Mouse (Mus musculus): ENCODE measurements around the gene Nsl1. TPM values are rescaled to one million over a fixed set of nuclear protein-coding genes. Genes with fewer than 3 reads are reported as not detected.

Nsl1 gene
- polyA plus RNA-seq, 1 experiment from 2014 or later, result 17.0 TPM

- Histone ChIP-seq H3K27me3 (replicated peaks) (no peaks in the 10 kb centered on the region), H3K4me3 (replicated peaks) (no peak overlapping the region), H3K27ac (no peak overlapping the region), H3K9me3 (no peaks in the 10 kb centered on the region), H3K36me3 (no peaks in the 10 kb centered on the region), H3K9ac (no peak overlapping the region), H3K4me2 (replicated peaks) (no peak overlapping the region), H3K4me1 (replicated peaks) (no peaks in the 10 kb centered on the region)
- 34% methylated on average over 4 of the region's 4 CpGs for WGBS
- ATAC-seq, result no peak
These were observed 27.2 kb upstream of the Nsl1 start for GRCm38 (mm10) chr1:191035649-191036048.

GRCm38 (mm10) chr1:191036554-191037334 is 26.1 kb upstream of the Nsl1 start, which contains the start of gene Spata45:
Spata45 (plus strand) TSS chr1:191036639.
- no peaks in the 10 kb centered on the region for H3K27me3 ChIP-seq (replicated peaks)
- no peak within 1 kb of the TSS for H3K27ac ChIP-seq
- peak; percentile 81 for ATAC-seq
- H3K36me3 ChIP-seq, result no peaks in the 10 kb centered on the region
- no peaks in the 10 kb centered on the region for H3K9me3 ChIP-seq
- WGBS, result 61% methylated on average over 6 of the region's 6 CpGs
- H3K4me2 ChIP-seq (replicated peaks), result no peak within 1 kb of the TSS
- H3K4me3 ChIP-seq (replicated peaks), result no peak within 1 kb of the TSS
- no peaks in the 10 kb centered on the region for H3K4me1 ChIP-seq (replicated peaks)
- H3K9ac ChIP-seq, result no peak within 1 kb of the TSS

GRCm38 (mm10) chr1:191037999-191038398 is 24.8 kb upstream of the Nsl1 start:
- no peaks in the 10 kb centered on the region for H3K36me3 ChIP-seq
- H3K4me1 ChIP-seq (replicated peaks), result no peaks in the 10 kb centered on the region
- no peak overlapping the region for H3K4me3 ChIP-seq (replicated peaks)
- no peaks in the 10 kb centered on the region for H3K9me3 ChIP-seq
- no peaks in the 10 kb centered on the region for H3K27me3 ChIP-seq (replicated peaks)
- no peak overlapping the region for H3K9ac ChIP-seq
- 86% methylated on average over 4 of the region's 4 CpGs for WGBS
- H3K27ac ChIP-seq, result no peak overlapping the region
- H3K4me2 ChIP-seq (replicated peaks), result no peak overlapping the region
- no peak for ATAC-seq

- Histone ChIP-seq H3K4me2 (replicated peaks) (no peak overlapping the region), H3K27me3 (replicated peaks) (no peaks in the 10 kb centered on the region), H3K9ac (no peak overlapping the region), H3K36me3 (no peaks in the 10 kb centered on the region), H3K4me3 (replicated peaks) (no peak overlapping the region), H3K9me3 (no peaks in the 10 kb centered on the region), H3K27ac (no peak overlapping the region), H3K4me1 (replicated peaks) (no peaks in the 10 kb centered on the region)
- no peak for ATAC-seq
These were observed 21.5 kb upstream of the Nsl1 start for GRCm38 (mm10) chr1:191041352-191041751.

GRCm38 (mm10) chr1:191042106-191042505 is 20.7 kb upstream of the Nsl1 start:
- Histone ChIP-seq H3K27me3 (replicated peaks) (no peaks in the 10 kb centered on the region), H3K9ac (no peak overlapping the region), H3K4me3 (replicated peaks) (no peak overlapping the region), H3K4me2 (replicated peaks) (no peak overlapping the region), H3K9me3 (no peaks in the 10 kb centered on the region), H3K27ac (no peak overlapping the region), H3K36me3 (no peaks in the 10 kb centered on the region), H3K4me1 (replicated peaks) (no peaks in the 10 kb centered on the region)
- WGBS, result 78% methylated on average over 5 of the region's 5 CpGs
- ATAC-seq, result no peak

DNA sequence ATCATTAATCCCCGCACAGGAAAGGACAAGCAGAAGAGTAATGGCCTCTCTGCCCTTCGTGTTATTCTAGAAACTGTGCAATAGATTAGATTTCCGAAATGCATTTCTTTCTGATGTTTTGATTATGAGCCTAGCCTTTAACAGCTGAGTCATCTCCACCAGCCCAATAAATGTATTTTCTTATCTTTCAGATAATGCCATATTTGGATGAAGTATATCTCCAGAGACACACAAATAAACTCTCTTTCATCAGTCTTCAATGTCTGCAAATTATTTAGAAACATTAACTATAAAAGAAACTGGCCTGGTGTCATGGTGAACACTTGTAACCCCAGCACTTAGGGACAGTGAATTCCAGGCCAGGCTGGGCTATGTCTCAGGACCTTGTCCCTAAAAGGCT is 20.1 kb upstream of the Nsl1 start:
- no peaks in the 10 kb centered on the region for H3K27me3 ChIP-seq (replicated peaks)
- no peaks in the 10 kb centered on the region for H3K36me3 ChIP-seq
- no peak overlapping the region for H3K4me2 ChIP-seq (replicated peaks)
- 60% methylated on average over 3 of the region's 3 CpGs for WGBS
- H3K9me3 ChIP-seq, result no peaks in the 10 kb centered on the region
- H3K4me1 ChIP-seq (replicated peaks), result no peaks in the 10 kb centered on the region
- no peak overlapping the region for H3K27ac ChIP-seq
- H3K9ac ChIP-seq, result no peak overlapping the region
- H3K4me3 ChIP-seq (replicated peaks), result no peak overlapping the region
- no peak for ATAC-seq

DNA sequence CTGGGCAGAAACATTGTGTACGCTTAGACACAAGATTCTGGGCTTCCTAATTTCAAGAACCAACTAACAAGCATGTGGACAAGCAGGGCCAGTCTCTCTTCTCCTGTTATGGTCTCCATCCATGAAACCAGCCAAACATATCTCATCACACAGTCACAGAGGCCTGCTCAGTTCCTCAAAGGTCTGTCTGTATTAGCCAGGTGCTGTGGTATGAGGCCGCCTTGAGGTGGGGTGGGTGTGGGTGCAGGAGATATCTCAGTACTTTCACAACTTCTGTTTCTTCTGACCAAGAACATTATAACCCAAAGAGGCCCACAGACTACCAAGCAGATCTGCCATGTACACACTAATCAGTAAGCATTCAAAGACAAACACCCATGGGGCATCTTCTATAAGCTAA is 17.5 kb upstream of the Nsl1 start:
- Histone ChIP-seq H3K27me3 (replicated peaks) (no peaks in the 10 kb centered on the region), H3K4me2 (replicated peaks) (no peak overlapping the region), H3K4me3 (replicated peaks) (no peak overlapping the region), H3K27ac (no peak overlapping the region), H3K36me3 (no peaks in the 10 kb centered on the region), H3K9me3 (no peaks in the 10 kb centered on the region), H3K4me1 (replicated peaks) (no peaks in the 10 kb centered on the region), H3K9ac (no peak overlapping the region)
- ATAC-seq, result no peak
- 97% methylated on average over 2 of the region's 2 CpGs for WGBS

DNA sequence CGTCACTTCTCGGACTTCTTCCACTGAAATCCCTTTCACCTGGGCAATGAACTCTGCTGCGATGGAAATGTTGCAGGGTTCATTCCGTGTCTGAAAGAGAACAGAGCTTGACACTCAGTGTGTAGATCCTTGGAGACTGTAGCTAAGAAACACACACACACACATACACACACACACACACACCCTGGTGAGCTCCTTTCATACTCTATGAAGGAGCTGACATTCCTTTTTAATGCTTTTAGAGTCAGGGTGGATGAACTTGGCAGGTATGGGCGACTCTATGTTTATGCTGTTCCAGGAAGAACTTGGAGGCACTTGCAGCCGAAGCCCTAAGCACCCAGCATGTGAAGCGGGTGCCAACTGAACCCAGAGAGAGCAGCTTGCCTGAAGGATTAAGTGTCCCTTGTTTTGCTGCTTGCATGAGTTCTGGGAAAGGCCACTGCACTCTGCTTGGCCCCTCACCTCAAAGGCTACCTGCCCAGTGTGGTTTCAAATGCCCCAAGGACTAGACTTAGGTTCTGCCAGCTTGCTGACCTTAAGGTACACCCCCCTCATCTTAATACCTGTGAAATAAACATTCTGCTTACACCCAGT is 16.5 kb upstream of the Nsl1 start:
- Histone ChIP-seq H3K9ac (no peak overlapping the region), H3K4me2 (replicated peaks) (no peak overlapping the region), H3K27me3 (replicated peaks) (no peaks in the 10 kb centered on the region), H3K4me1 (replicated peaks) (no peaks in the 10 kb centered on the region), H3K36me3 (no peaks in the 10 kb centered on the region), H3K27ac (no peak overlapping the region), H3K9me3 (no peaks in the 10 kb centered on the region), H3K4me3 (replicated peaks) (no peak overlapping the region)
- no peak for ATAC-seq
- 72% methylated on average over 7 of the region's 7 CpGs for WGBS

- H3K27me3 ChIP-seq (replicated peaks), result no peaks in the 10 kb centered on the region
- H3K9ac ChIP-seq, result no peak overlapping the region
- H3K4me3 ChIP-seq (replicated peaks), result no peak overlapping the region
- H3K27ac ChIP-seq, result no peak overlapping the region
- H3K4me1 ChIP-seq (replicated peaks), result no peaks in the 10 kb centered on the region
- no peaks in the 10 kb centered on the region for H3K9me3 ChIP-seq
- 69% methylated on average over 3 of the region's 3 CpGs for WGBS
- no peak overlapping the region for H3K4me2 ChIP-seq (replicated peaks)
- no peaks in the 10 kb centered on the region for H3K36me3 ChIP-seq
- peak; percentile 71; the same call in 1 of the 2 replicates for ATAC-seq
These were observed 9.3 kb upstream of the Nsl1 start for GRCm38 (mm10) chr1:191053555-191053954.

DNA sequence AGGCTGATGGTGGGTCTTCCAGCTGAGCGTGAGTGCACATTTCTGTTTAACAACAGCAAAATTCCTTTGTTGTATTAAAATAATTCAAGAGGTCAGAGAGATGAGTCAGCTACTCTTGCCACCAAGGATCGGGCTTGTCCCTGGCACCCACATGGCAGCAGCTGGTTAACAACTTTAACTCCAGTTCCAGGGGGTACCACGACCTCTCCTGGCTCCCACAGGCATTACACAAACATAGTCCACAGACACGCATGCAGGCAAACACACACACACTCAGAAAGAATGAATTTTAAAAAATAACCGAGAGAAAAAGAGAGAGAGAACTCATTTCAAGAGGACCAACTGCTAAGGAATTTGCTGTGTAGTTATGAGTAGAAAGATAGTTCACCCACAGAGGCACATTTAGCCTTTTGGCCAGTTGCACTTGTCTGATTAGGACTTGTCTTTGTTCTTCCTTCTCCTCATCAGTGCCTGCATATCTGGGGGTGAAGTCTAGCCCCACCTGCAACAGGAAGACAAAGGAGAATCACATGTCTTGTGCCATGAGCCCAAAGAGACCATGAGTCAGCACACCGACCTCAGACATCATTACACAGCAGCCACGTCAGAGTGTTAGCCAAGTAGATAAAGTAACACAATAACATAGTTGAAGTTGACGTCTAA is 7.8 kb upstream of the Nsl1 start:
- Histone ChIP-seq H3K36me3 (no peaks in the 10 kb centered on the region), H3K9ac (no peak overlapping the region), H3K9me3 (no peaks in the 10 kb centered on the region), H3K4me2 (replicated peaks) (no peak overlapping the region), H3K27ac (no peak overlapping the region), H3K4me3 (replicated peaks) (no peak overlapping the region), H3K27me3 (replicated peaks) (no peaks in the 10 kb centered on the region), H3K4me1 (replicated peaks) (no peaks in the 10 kb centered on the region)
- WGBS, result 71% methylated on average over 8 of the region's 8 CpGs
- ATAC-seq, result peak; percentile 59; the same call in 1 of the 2 replicates

- no peak overlapping the region for H3K27ac ChIP-seq
- no peak overlapping the region for H3K4me2 ChIP-seq (replicated peaks)
- no peaks in the 10 kb centered on the region for H3K9me3 ChIP-seq
- H3K36me3 ChIP-seq, result no peaks in the 10 kb centered on the region
- WGBS, result 67% methylated on average over 2 of the region's 2 CpGs
- H3K4me3 ChIP-seq (replicated peaks), result no peak overlapping the region
- 0 out of 2 replicates have a peak, but pooled peaks have one; percentile 3 for ATAC-seq
- H3K9ac ChIP-seq, result no peak overlapping the region
- no peaks in the 10 kb centered on the region for H3K27me3 ChIP-seq (replicated peaks)
- no peaks in the 10 kb centered on the region for H3K4me1 ChIP-seq (replicated peaks)
These were observed 7.3 kb upstream of the Nsl1 start for GRCm38 (mm10) chr1:191055533-191055873.

DNA sequence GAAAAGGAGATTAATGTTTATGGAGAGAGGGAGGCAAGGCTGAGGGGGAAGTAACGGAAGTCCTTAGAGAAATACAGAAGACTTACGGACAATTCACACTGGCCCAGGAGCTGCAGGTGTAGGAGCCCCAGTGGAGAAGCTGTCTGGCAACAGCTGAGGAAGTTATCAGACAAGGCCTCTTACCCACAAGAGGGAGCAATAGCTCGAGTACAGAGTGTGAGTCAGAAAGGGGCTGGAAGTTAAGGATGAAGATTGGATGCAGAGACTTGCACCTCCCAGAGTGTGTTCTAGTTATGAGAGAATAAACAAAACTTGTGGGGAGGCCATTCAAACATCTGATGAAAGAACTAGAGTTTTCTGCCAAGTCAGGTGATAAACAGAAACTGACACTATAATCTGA is 5.4 kb upstream of the Nsl1 start:
- H3K4me3 ChIP-seq (replicated peaks), result no peak overlapping the region
- H3K4me1 ChIP-seq (replicated peaks), result 0 out of 2 replicates have a peak, but pooled peaks cover 2% of the 10 kb centered on the region
- no peak overlapping the region for H3K4me2 ChIP-seq (replicated peaks)
- ATAC-seq, result no peak
- no peak overlapping the region for H3K27ac ChIP-seq
- no peaks in the 10 kb centered on the region for H3K27me3 ChIP-seq (replicated peaks)
- no peak overlapping the region for H3K9ac ChIP-seq
- H3K36me3 ChIP-seq, result no peaks in the 10 kb centered on the region
- H3K9me3 ChIP-seq, result no peaks in the 10 kb centered on the region
- WGBS, result 65% methylated on average over 3 of the region's 3 CpGs

Measured in intestine, embryonic 15.5 days (tissue).